In the genomic region with DNA sequence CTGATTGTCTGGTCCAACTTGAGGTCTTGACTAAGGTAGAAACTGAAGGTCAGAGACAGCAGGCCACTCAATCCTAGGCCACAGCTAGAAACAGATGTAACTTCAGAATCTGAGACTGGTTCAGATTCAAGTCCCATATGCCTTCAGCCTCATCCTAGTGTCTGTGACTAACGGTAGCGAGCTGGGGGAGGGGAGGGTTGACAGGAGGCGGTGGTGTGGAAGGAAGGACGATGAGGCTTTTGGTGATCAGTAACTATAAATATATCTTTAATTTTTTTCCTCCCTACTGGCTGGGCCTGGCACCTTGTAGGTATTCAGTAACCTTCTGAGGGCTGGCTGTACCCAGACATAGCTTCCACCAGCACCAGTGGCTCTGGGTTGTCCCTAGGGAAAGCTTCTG, we compare ENCODE assay signal across 15 mouse cellular contexts. TPM values are rescaled to one million over a fixed set of nuclear protein-coding genes. Genes with fewer than 3 reads are reported as not detected.
A peak's percentile ranks its signal among the peaks of the same experiment; 100 is the strongest.
DNase-seq lines count a peak whose midpoint lies in the region; ATAC-seq and TF ChIP-seq lines count a peak whose summit lies in the region.
"Had no signal": no experiment of that assay in that cellular context is flagged by ENCODE, and none has a peak within 500 bp of the region (broad histone marks: within the 10 kb centered on the region; RNA-seq: fewer than 3 reads in every experiment).

No protein-coding gene starts in this region.

- H3K9me3 ChIP-seq in heart, embryonic 10.5 days, result no peaks in the 10 kb centered on the region
- no peaks in the 10 kb centered on the region for H3K9me3 ChIP-seq in stomach, embryonic 15.5 days
- H3K9me3 ChIP-seq in stomach, postnatal 0 days (ENCODE audit: control insufficient read depth, low read length), result no peaks in the 10 kb centered on the region
- H3K9me3 ChIP-seq: megakaryocyte, embryonic 14.5 days had no signal

- ATAC-seq in stomach, embryonic 15.5 days (ENCODE audit: insufficient read depth, low FRiP score, low read depth), result no peak
- ATAC-seq in stomach, postnatal 0 days (ENCODE audit: low FRiP score, low TSS enrichment), result no peak
- ATAC-seq: forebrain, embryonic 16.5 days; inflammation-experienced regulatory T-cells, adult 6 months had no signal

- peak overlapping the region; percentile 90 for H3K27ac ChIP-seq in heart, embryonic 10.5 days
- H3K27ac ChIP-seq in stomach, embryonic 15.5 days, result 0 out of 2 replicates have a peak overlapping the region, but pooled peaks have one; percentile 7
- H3K27ac ChIP-seq in stomach, postnatal 0 days (replicated peaks), result no peak overlapping the region
- H3K27ac ChIP-seq: left cerebral cortex, adult 2 months had no signal

- H3K4me3 ChIP-seq in heart, embryonic 10.5 days, result peak overlapping the region; percentile 67
- peak overlapping the region; percentile 18; the same call in 1 of the 2 replicates for H3K4me3 ChIP-seq in stomach, embryonic 15.5 days (replicated peaks)
- H3K4me3 ChIP-seq in stomach, postnatal 0 days (ENCODE audit: low read depth, low read length), result no peak overlapping the region
- H3K4me3 ChIP-seq: left cerebral cortex, adult 2 months; megakaryocyte, embryonic 14.5 days had no signal

- H3K4me2 ChIP-seq in stomach, embryonic 15.5 days, result no peak overlapping the region
- no peak overlapping the region for H3K4me2 ChIP-seq in stomach, postnatal 0 days (replicated peaks; ENCODE audit: low read depth)

- TF ChIP-seq EP300 in stomach, postnatal 0 days (optimal IDR thresholded peaks at IDR 0.05), result no peak

- 49% methylated on average over 4 of the region's 4 CpGs for WGBS in heart, embryonic 10.5 days
- 79% methylated on average over 4 of the region's 4 CpGs for WGBS in stomach, embryonic 15.5 days
- WGBS in stomach, postnatal 0 days, result 79% methylated on average over 4 of the region's 4 CpGs

- H3K27me3 ChIP-seq in heart, embryonic 10.5 days (ENCODE audit: insufficient read depth, poor library complexity, severe bottlenecking), result peaks cover 4% of the 10 kb centered on the region; the same call in 1 of the 2 replicates
- H3K27me3 ChIP-seq in stomach, embryonic 15.5 days (replicated peaks), result no peaks in the 10 kb centered on the region
- no peaks in the 10 kb centered on the region for H3K27me3 ChIP-seq in stomach, postnatal 0 days (ENCODE audit: control insufficient read depth, insufficient read depth, low read length)

- no peak for DNase-seq in heart, embryonic 10.5 days (ENCODE audit: low spot score)
- DNase-seq in heart, postnatal 4 days, result no peak
- DNase-seq in stomach, postnatal 0 days (ENCODE audit: low spot score), result no peak
- peak; percentile 70 for DNase-seq in liver
- no peak for DNase-seq in cerebellum, postnatal 10 days
- DNase-seq in adrenal gland, adult (ENCODE audit: inconsistent age in 2 of 2, low spot score in 1 of 2), result no peak
- no peak for DNase-seq in layer of hippocampus, postnatal 36 days
- DNase-seq: adrenal gland, postnatal 14 days; cerebellum, adult 18-20 months; gastrocnemius, postnatal 36 days had no signal

- H3K9ac ChIP-seq in stomach, embryonic 15.5 days, result no peak overlapping the region
- H3K9ac ChIP-seq in stomach, postnatal 0 days (ENCODE audit: low read length), result no peak overlapping the region

- peaks cover 68% of the 10 kb centered on the region for H3K4me1 ChIP-seq in heart, embryonic 10.5 days
- peaks cover 33% of the 10 kb centered on the region for H3K4me1 ChIP-seq in stomach, embryonic 15.5 days
- H3K4me1 ChIP-seq in stomach, postnatal 0 days (replicated peaks; ENCODE audit: control insufficient read depth, insufficient read depth), result peaks cover 4% of the 10 kb centered on the region

- H3K36me3 ChIP-seq in heart, embryonic 10.5 days, result no peaks in the 10 kb centered on the region
- H3K36me3 ChIP-seq in stomach, embryonic 15.5 days, result no peaks in the 10 kb centered on the region
- H3K36me3 ChIP-seq in stomach, postnatal 0 days (ENCODE audit: control insufficient read depth, insufficient read depth, low read length), result no peaks in the 10 kb centered on the region

- TF ChIP-seq CTCF in stomach, postnatal 0 days (IDR thresholded peaks at IDR 0.05; ENCODE audit: low read depth), result no peak

RNA-seq across cellular contexts. Expression of a gene that starts 14.0 kb away (rescaled TPM):
- polyA plus RNA-seq in heart, embryonic 10.5 days (2016; fragmentation: Nextera tagmentation; extraction: Ambion mirVana), result 51.5 and 57.6 TPM in 2 replicates
- total RNA-seq in heart, postnatal 4 days (2021), result 10 to 100 TPM; 12.2 to 12.5 TPM
- 29.8 and 40.7 TPM in 2 replicates for polyA plus RNA-seq in stomach, embryonic 15.5 days (2015; fragmentation: Nextera tagmentation; extraction: Ambion mirVana)
- 14.7 and 14.8 TPM in 2 replicates for polyA plus RNA-seq in stomach, postnatal 0 days (2015; fragmentation: Nextera tagmentation; extraction: Ambion mirVana)
- total RNA-seq in layer of hippocampus, postnatal 36 days (2021), result 10 to 100 TPM in 1 of 2 experiments, 1 to 10 TPM in 1; 8.9 to 10.4 TPM
- polyA plus RNA-seq: inflammation-experienced regulatory T-cells, adult 6 months had no signal

RNA-seq across cellular contexts. Expression of a gene that starts 14.0 kb away (rescaled TPM):
- polyA plus RNA-seq in heart, embryonic 10.5 days (2016; fragmentation: Nextera tagmentation; extraction: Ambion mirVana), result 0.73 and 0.95 TPM in 2 replicates
- total RNA-seq in heart, postnatal 4 days (2021), result not detected
- 0.80 TPM in 2 replicates for polyA plus RNA-seq in stomach, embryonic 15.5 days (2015; fragmentation: Nextera tagmentation; extraction: Ambion mirVana)
- polyA plus RNA-seq in stomach, postnatal 0 days (2015; fragmentation: Nextera tagmentation; extraction: Ambion mirVana), result 0.36 and 0.58 TPM in 2 replicates
- under 1 TPM; 0.52 to 0.58 TPM for total RNA-seq in layer of hippocampus, postnatal 36 days (2021)

RNA-seq across cellular contexts. Expression of a gene that starts 25.9 kb away (rescaled TPM):
- polyA plus RNA-seq in heart, embryonic 10.5 days (2016; fragmentation: Nextera tagmentation; extraction: Ambion mirVana), result 16.5 and 19.0 TPM in 2 replicates
- 10 to 100 TPM; 55.6 to 55.7 TPM for total RNA-seq in heart, postnatal 4 days (2021)
- polyA plus RNA-seq in stomach, embryonic 15.5 days (2015; fragmentation: Nextera tagmentation; extraction: Ambion mirVana), result 17.2 and 17.6 TPM in 2 replicates
- polyA plus RNA-seq in stomach, postnatal 0 days (2015; fragmentation: Nextera tagmentation; extraction: Ambion mirVana), result 27.5 and 31.2 TPM in 2 replicates
- total RNA-seq in layer of hippocampus, postnatal 36 days (2021), result 10 to 100 TPM; 24.3 to 24.5 TPM
- polyA plus RNA-seq: inflammation-experienced regulatory T-cells, adult 6 months had no signal

RNA-seq across cellular contexts. Expression of a gene that starts 35.0 kb away (rescaled TPM):
- polyA plus RNA-seq in heart, embryonic 10.5 days (2016; fragmentation: Nextera tagmentation; extraction: Ambion mirVana), result 1,706 and 1,823 TPM in 2 replicates
- total RNA-seq in heart, postnatal 4 days (2021), result 1,000 to 10,000 TPM; 1,376 to 1,487 TPM
- polyA plus RNA-seq in stomach, embryonic 15.5 days (2015; fragmentation: Nextera tagmentation; extraction: Ambion mirVana), result 1,700 and 1,987 TPM in 2 replicates
- 2,976 and 2,992 TPM in 2 replicates for polyA plus RNA-seq in stomach, postnatal 0 days (2015; fragmentation: Nextera tagmentation; extraction: Ambion mirVana)
- total RNA-seq in layer of hippocampus, postnatal 36 days (2021), result 1,000 to 10,000 TPM; 2,856 to 3,180 TPM
